Mouse (Mus musculus): Measurements from ENCODE around the gene Bcas3. TPM values are rescaled to one million over a fixed set of nuclear protein-coding genes. Genes with fewer than 3 reads are reported as not detected.
A peak's percentile ranks its signal among the peaks of the same experiment; 100 is the strongest.

Bcas3 gene
- polyA plus RNA-seq, 1 experiment from 2014 or later, result 18.1 TPM

- peaks cover 16% of the 10 kb centered on the region for H3K4me1 ChIP-seq (replicated peaks)
- no peak overlapping the region for H3K27ac ChIP-seq (replicated peaks)
- H3K9me3 ChIP-seq (replicated peaks), result no peaks in the 10 kb centered on the region
- no peak overlapping the region for H3K9ac ChIP-seq
- no peaks in the 10 kb centered on the region for H3K36me3 ChIP-seq (replicated peaks)
- 71% methylated on average over 7 of the region's 7 CpGs for WGBS (ENCODE audit: insufficient replicate concordance)
- no peak for ATAC-seq (ENCODE audit: insufficient read depth)
- no peak overlapping the region for H3K4me2 ChIP-seq
- no peak overlapping the region for H3K4me3 ChIP-seq (replicated peaks)
- peaks cover 99% of the 10 kb centered on the region for H3K27me3 ChIP-seq
Measured at GRCm38 (mm10) chr11:85776861-85777360, 423.9 kb downstream of the Bcas3 start.

- no peak for ATAC-seq (ENCODE audit: insufficient read depth)
- no peak overlapping the region for H3K27ac ChIP-seq (replicated peaks)
- H3K36me3 ChIP-seq (replicated peaks), result no peaks in the 10 kb centered on the region
- H3K9ac ChIP-seq, result no peak overlapping the region
- no peaks in the 10 kb centered on the region for H3K9me3 ChIP-seq (replicated peaks)
- H3K27me3 ChIP-seq, result peaks cover 99% of the 10 kb centered on the region
- H3K4me3 ChIP-seq (replicated peaks), result no peak overlapping the region
- WGBS (ENCODE audit: insufficient replicate concordance), result 56% methylated on average over 2 of the region's 2 CpGs
- H3K4me1 ChIP-seq (replicated peaks), result peaks cover 16% of the 10 kb centered on the region
- H3K4me2 ChIP-seq, result no peak overlapping the region
Measured at GRCm38 (mm10) chr11:85777950-85778349, 425.0 kb downstream of the Bcas3 start.

GRCm38 (mm10) chr11:85780303-85780702 is 427.3 kb downstream of the Bcas3 start:
- no peak for ATAC-seq (ENCODE audit: insufficient read depth)
- H3K4me1 ChIP-seq (replicated peaks), result peaks cover 10% of the 10 kb centered on the region
- no peak overlapping the region for H3K4me2 ChIP-seq
- no peak overlapping the region for H3K27ac ChIP-seq (replicated peaks)
- H3K4me3 ChIP-seq (replicated peaks), result no peak overlapping the region
- 59% methylated on average over 4 of the region's 4 CpGs for WGBS (ENCODE audit: insufficient replicate concordance)
- H3K36me3 ChIP-seq (replicated peaks), result no peaks in the 10 kb centered on the region
- no peak overlapping the region for H3K9ac ChIP-seq
- H3K9me3 ChIP-seq (replicated peaks), result no peaks in the 10 kb centered on the region
- peaks cover 100% of the 10 kb centered on the region for H3K27me3 ChIP-seq

GRCm38 (mm10) chr11:85786113-85786718 is 433.2 kb downstream of the Bcas3 start:
- no peak overlapping the region for H3K4me2 ChIP-seq
- no peak overlapping the region for H3K4me3 ChIP-seq (replicated peaks)
- peaks cover 32% of the 10 kb centered on the region for H3K4me1 ChIP-seq (replicated peaks)
- ATAC-seq (ENCODE audit: insufficient read depth), result no peak
- no peak overlapping the region for H3K27ac ChIP-seq (replicated peaks)
- H3K9ac ChIP-seq, result no peak overlapping the region
- H3K36me3 ChIP-seq (replicated peaks), result no peaks in the 10 kb centered on the region
- 68% methylated on average over 3 of the region's 3 CpGs for WGBS (ENCODE audit: insufficient replicate concordance)
- H3K27me3 ChIP-seq, result peaks cover 83% of the 10 kb centered on the region
- H3K9me3 ChIP-seq (replicated peaks), result no peaks in the 10 kb centered on the region

- Histone ChIP-seq H3K9me3 (replicated peaks) (no peaks in the 10 kb centered on the region), H3K36me3 (replicated peaks) (0 out of 2 replicates have a peak, but pooled peaks cover 4% of the 10 kb centered on the region), H3K27me3 (peaks cover 54% of the 10 kb centered on the region), H3K4me1 (replicated peaks) (peaks cover 61% of the 10 kb centered on the region), H3K9ac (peak overlapping the region; percentile 60), H3K4me3 (replicated peaks) (peak overlapping the region; percentile 41), H3K4me2 (peak overlapping the region; percentile 71), H3K27ac (replicated peaks) (peak overlapping the region; percentile 93)
- peak; percentile 40 for ATAC-seq (ENCODE audit: insufficient read depth)
- WGBS (ENCODE audit: insufficient replicate concordance), result 64% methylated on average over 7 of the region's 7 CpGs
Measured at GRCm38 (mm10) chr11:85789750-85790149, 436.8 kb downstream of the Bcas3 start.

- H3K4me2 ChIP-seq, result peak overlapping the region; percentile 71
- peaks cover 49% of the 10 kb centered on the region for H3K27me3 ChIP-seq
- no peaks in the 10 kb centered on the region for H3K9me3 ChIP-seq (replicated peaks)
- 25% methylated on average over 2 of the region's 2 CpGs for WGBS (ENCODE audit: insufficient replicate concordance)
- H3K27ac ChIP-seq (replicated peaks), result peak overlapping the region; percentile 93
- H3K4me1 ChIP-seq (replicated peaks), result peaks cover 61% of the 10 kb centered on the region
- peak overlapping the region; percentile 41 for H3K4me3 ChIP-seq (replicated peaks)
- ATAC-seq (ENCODE audit: insufficient read depth), result peak; percentile 100
- peaks cover 4% of the 10 kb centered on the region; the same call in 1 of the 2 replicates for H3K36me3 ChIP-seq (replicated peaks)
- peak overlapping the region; percentile 60 for H3K9ac ChIP-seq
Measured at GRCm38 (mm10) chr11:85790267-85790666, 437.3 kb downstream of the Bcas3 start.

GRCm38 (mm10) chr11:85791212-85791611 is 438.2 kb downstream of the Bcas3 start:
- Histone ChIP-seq H3K9ac (peak overlapping the region; percentile 39; the same call in 1 of the 2 replicates), H3K4me1 (replicated peaks) (peaks cover 58% of the 10 kb centered on the region)
- ATAC-seq (ENCODE audit: insufficient read depth), result no peak

GRCm38 (mm10) chr11:85792534-85793215 is 439.7 kb downstream of the Bcas3 start:
- Histone ChIP-seq H3K27me3 (peaks cover 48% of the 10 kb centered on the region), H3K9me3 (replicated peaks) (no peaks in the 10 kb centered on the region), H3K4me2 (no peak overlapping the region), H3K9ac (no peak overlapping the region), H3K4me3 (replicated peaks) (no peak overlapping the region), H3K4me1 (replicated peaks) (peaks cover 61% of the 10 kb centered on the region), H3K36me3 (replicated peaks) (peaks cover 7% of the 10 kb centered on the region; the same call in 1 of the 2 replicates), H3K27ac (replicated peaks) (peak overlapping the region; percentile 19)
- WGBS (ENCODE audit: insufficient replicate concordance), result 66% methylated on average over 12 of the region's 12 CpGs
- no peak for ATAC-seq (ENCODE audit: insufficient read depth)

More at GRCm38 (mm10) chr11:85791212-85791611, 438.2 kb downstream of the Bcas3 start:
- H3K4me3 ChIP-seq (replicated peaks), result no peak overlapping the region
- peak overlapping the region; percentile 93 for H3K27ac ChIP-seq (replicated peaks)
- peaks cover 7% of the 10 kb centered on the region; the same call in 1 of the 2 replicates for H3K36me3 ChIP-seq (replicated peaks)
- H3K4me2 ChIP-seq, result peak overlapping the region; percentile 71
- 88% methylated on average over 1 of the region's 1 CpGs for WGBS (ENCODE audit: insufficient replicate concordance)
- H3K27me3 ChIP-seq, result peaks cover 46% of the 10 kb centered on the region
- H3K9me3 ChIP-seq (replicated peaks), result no peaks in the 10 kb centered on the region

- Histone ChIP-seq H3K4me1 (replicated peaks) (peaks cover 68% of the 10 kb centered on the region), H3K27ac (replicated peaks) (peak overlapping the region; percentile 98), H3K9ac (peak overlapping the region; percentile 34), H3K27me3 (peaks cover 54% of the 10 kb centered on the region), H3K9me3 (replicated peaks) (no peaks in the 10 kb centered on the region), H3K4me2 (peak overlapping the region; percentile 69), H3K36me3 (replicated peaks) (peaks cover 13% of the 10 kb centered on the region; the same call in 1 of the 2 replicates), H3K4me3 (replicated peaks) (peak overlapping the region; percentile 39)
- 8% methylated on average over 4 of the region's 4 CpGs for WGBS (ENCODE audit: insufficient replicate concordance)
- ATAC-seq (ENCODE audit: insufficient read depth), result peak; percentile 74
Measured at GRCm38 (mm10) chr11:85799456-85799855, 446.5 kb downstream of the Bcas3 start.

- Histone ChIP-seq H3K4me2 (peak overlapping the region; percentile 69), H3K9ac (peak overlapping the region; percentile 34), H3K4me3 (replicated peaks) (peak overlapping the region; percentile 39), H3K4me1 (replicated peaks) (peaks cover 72% of the 10 kb centered on the region), H3K9me3 (replicated peaks) (no peaks in the 10 kb centered on the region), H3K27ac (replicated peaks) (peak overlapping the region; percentile 98), H3K27me3 (peaks cover 54% of the 10 kb centered on the region), H3K36me3 (replicated peaks) (peaks cover 13% of the 10 kb centered on the region; the same call in 1 of the 2 replicates)
- peak; percentile 73 for ATAC-seq (ENCODE audit: insufficient read depth)
- WGBS (ENCODE audit: insufficient replicate concordance), result 10% methylated on average over 19 of the region's 19 CpGs
Measured at GRCm38 (mm10) chr11:85799856-85800255, 446.9 kb downstream of the Bcas3 start.

- no peak for ATAC-seq (ENCODE audit: insufficient read depth)
- H3K9ac ChIP-seq, result peak overlapping the region; percentile 34
- H3K4me1 ChIP-seq (replicated peaks), result peaks cover 77% of the 10 kb centered on the region
- WGBS (ENCODE audit: insufficient replicate concordance), result 82% methylated on average over 11 of the region's 11 CpGs
- H3K4me2 ChIP-seq, result peak overlapping the region; percentile 69
- H3K27me3 ChIP-seq, result peaks cover 58% of the 10 kb centered on the region
- peaks cover 13% of the 10 kb centered on the region; the same call in 1 of the 2 replicates for H3K36me3 ChIP-seq (replicated peaks)
- H3K9me3 ChIP-seq (replicated peaks), result no peaks in the 10 kb centered on the region
- peak overlapping the region; percentile 39 for H3K4me3 ChIP-seq (replicated peaks)
- H3K27ac ChIP-seq (replicated peaks), result peak overlapping the region; percentile 98
Measured at GRCm38 (mm10) chr11:85800380-85800779, 447.4 kb downstream of the Bcas3 start.

Data from liver, embryonic 15.5 days (tissue).